Mouse (Mus musculus) urinary bladder, postnatal 4 days (tissue): ENCODE measurements around the gene Lrch3.

Source experiments
- DNase-seq, 2 experiments: peaks; one replicate each; pipeline ENCODE4 v3.0.0; 2021 to 2022; ENCODE audit warnings: low spot score in 2 of 2

Lrch3 gene

DNA sequence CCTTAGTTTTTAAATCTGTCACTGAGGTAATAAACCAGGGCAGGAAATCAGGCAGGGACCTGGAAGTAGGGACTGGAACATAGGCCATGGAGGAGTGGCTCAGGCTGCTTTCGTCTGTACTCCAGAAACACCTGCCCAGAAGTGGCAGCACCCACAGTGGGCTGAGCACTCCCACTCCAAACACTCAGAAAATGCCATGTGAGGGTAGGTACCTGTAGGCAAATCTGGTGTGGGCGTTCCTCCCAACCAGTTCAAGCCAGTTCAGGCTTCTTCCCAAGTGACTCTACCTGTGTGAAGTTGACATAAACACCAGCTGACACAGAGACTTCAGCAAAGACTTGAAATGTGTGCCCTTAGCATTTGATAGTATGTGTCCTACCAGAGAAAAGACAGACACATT is 70.7 kb downstream of the Lrch3 start:
- DNase-seq: no peak

DNA sequence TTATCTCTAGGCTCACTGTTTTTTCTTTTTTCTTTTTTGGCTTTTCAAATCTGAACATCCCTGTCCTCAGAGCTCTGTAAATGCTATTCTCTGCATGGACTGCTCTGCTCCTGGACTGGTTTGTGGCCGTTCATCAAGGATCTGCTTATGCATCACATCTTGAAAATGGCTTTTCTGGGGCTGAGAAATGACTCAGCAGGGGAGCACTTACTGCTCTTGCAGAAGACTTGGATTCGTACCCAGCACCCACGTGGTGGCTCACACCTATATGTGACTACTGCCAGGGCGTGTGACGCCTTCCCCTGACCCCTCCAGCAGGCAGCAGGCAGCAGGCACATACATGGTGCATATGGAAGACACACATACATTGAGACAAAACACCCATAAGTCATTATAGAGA is 78.3 kb downstream of the Lrch3 start:
- no peak for DNase-seq

DNA sequence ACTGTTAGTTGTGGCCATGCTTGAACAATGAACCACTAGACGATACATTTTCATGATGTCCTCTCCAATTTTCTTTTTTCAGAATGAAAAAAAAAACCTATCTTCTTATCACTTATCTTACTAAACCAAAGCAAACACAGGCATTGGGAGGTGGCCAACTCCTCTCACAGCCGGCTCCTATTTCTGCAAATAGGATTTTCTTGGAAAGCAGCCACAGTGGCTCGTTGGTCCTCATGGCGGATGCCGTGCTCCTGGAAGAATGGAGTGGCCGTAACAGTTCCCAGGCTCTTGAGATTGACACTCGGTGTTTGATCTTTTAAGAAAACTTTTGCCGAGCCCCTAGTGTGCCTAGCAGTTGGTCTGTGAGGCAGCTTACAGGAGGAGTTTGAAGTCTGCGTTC is 91.3 kb downstream of the Lrch3 start:
- DNase-seq: no peak

DNA sequence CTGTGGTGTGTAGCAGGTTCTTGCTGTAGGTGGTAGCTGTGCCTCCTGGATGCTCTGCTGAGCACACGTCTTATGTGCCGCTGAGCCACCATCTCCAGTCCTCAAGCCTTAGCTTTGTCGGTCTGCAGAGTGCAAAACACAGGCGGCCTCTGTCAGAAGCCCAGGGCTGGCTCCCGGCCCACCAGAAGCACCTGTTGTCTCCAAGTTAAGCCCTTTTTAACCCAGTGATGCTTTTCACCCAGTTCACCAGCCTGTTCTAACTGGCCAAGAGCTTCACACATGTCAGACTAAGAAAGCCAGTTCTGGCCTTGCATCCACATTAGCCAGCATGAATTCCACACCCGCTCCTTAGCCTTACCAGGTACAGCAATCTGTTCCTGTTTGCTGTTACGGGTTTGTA is 93.0 kb downstream of the Lrch3 start:
- DNase-seq: no peak

DNA sequence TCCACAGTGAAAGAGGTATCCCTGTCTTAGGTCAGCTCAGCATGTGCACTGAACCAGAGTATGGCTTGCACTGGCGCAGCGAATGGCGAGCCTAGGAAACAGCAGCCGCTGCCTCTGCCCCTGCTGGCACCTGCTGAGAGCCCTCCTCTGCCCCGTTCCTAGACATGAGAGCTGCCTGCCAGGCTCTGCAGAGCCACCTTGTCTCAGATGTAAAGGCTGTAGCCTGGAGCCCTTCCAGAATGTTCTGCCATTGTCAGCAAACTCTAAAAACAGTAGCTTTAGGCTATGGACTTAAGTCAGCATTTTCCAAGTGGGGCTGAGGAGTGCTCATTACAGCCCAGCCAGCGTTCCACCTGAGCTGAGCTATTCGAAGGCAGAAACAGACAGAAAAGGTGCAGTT is 93.5 kb downstream of the Lrch3 start:
- DNase-seq: no peak

DNA sequence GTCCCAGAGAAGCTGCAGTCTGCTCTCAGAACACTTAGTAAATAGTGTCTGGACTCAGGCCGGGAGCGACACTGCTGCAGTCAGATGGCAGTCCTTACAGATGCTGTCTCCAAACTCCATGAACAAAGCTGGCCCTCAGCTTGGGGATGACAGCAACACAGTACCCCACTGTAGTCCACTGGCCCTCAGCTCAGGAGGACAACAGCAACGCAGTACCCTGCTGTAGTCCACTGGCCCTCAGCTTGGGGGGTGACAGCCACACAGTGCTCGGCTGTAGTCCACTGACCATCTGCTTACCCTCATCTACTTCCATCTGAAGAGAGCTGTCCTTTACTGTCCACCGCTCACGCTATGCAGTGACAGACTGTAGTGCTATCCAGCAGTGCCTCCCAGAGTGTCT is 96.3 kb downstream of the Lrch3 start:
- no peak for DNase-seq

DNA sequence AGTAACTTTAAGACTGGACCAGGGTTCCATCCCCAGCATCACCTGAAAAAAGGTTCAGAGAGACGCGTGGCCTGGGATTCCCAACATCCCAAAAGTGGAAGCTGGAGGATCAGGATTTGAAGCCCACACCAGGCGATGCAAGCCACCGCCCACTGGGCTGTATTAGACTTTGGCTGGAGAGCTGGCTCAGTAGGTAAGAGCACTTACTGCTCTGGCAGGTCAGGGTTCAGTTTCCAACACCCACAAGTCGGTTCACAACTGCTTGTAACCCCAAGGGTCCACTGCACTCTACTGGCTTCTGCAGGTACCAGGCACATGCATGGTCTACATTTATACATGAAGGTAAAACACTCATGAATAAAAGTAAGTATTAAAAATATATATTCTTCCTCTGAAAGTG is 99.9 kb downstream of the Lrch3 start:
- no peak for DNase-seq

DNA sequence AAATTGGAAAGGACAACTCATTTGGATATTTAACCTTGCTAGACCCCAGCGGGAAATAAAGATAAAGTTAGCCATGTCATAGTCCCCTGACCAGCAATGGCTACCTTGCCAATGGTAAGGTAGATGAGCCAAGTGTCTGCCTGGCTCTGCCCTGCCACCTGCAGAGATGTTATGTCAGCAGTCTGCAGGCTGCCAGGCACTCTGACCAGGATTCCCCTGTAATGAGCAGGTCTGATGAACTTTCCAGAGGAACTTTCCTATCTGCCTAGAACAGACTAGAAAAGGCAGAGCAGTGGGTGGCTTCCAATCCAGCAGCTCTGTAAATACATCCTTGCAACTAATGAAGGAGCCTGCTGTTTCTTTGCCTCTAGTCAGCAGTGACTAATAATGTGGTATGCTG is 101.0 kb downstream of the Lrch3 start:
- DNase-seq: no peak

DNA sequence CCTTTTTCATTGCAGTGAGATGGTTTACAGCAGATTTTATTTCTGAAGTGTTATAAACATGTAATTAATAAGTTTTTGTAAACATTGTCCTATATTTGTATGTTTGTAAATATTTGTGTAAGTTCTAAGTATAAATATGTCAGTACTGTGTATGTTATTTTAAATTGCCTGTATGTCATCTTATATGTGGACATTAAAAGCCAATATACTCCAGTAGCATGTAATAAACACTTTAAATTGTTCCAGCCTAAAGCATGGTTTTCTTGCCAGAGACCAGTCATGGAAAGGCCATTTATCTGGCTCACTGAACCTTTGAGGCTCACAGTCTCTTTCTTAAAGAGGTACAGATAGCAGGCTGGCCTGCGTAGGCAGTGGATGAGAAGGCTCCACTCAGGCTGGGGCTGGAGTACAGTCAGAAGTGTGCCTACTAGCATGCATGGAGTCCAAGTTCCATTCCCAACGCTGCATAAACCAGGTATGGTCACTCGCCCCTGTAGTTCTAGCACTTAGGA is 101.6 kb downstream of the Lrch3 start:
- DNase-seq: no peak

DNA sequence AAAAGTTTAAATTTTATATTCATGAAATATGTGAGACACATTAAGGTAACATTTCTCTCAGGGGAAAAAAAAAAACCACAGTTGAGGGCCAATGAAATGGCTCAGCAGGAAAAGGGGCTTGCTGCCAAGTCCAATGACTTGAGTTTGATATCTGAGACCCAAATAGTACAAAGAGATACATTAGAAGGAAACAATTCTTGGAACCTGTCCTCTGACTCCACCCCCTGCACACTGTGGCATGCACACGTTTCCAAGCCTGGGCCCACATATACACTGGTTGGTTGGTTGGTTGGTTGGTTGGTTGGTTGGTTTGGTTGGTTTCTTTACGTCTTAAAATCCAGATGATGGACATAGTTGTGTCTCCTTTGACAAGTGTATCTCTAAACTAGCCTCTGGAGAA is 102.1 kb downstream of the Lrch3 start:
- DNase-seq: no peak

DNA sequence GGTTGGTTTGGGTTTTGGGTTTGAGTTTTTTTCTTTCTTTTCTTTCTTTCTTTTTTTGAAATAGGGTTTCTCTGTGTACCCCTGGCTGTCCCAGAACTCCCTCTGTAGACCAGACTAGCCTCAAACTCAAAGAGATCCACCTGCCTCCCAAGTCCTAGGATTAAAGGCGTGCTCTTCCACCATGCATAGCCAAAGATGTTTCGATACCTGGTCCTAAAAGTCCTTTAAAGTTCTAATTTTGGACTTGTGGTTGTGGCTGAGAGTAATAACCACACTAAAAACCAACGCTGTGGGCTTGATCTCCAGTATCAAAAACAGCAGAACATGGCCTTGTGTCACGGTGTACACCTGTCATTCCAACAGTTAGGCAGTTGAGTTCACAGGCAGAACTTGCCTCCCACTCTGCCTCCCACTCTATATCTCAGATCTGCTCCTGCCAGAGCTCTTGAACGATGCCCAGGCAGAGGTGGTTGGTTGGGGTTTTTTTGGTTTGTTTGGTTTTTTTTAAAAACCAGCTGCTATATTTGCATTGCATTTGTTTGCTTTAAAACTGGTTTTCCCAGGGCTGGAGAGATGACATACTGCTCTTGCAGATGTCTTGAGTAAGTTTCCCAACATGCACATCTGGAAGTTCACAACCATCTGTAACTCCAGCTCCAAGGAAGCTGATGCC is 103.9 kb downstream of the Lrch3 start:
- DNase-seq: no peak

DNA sequence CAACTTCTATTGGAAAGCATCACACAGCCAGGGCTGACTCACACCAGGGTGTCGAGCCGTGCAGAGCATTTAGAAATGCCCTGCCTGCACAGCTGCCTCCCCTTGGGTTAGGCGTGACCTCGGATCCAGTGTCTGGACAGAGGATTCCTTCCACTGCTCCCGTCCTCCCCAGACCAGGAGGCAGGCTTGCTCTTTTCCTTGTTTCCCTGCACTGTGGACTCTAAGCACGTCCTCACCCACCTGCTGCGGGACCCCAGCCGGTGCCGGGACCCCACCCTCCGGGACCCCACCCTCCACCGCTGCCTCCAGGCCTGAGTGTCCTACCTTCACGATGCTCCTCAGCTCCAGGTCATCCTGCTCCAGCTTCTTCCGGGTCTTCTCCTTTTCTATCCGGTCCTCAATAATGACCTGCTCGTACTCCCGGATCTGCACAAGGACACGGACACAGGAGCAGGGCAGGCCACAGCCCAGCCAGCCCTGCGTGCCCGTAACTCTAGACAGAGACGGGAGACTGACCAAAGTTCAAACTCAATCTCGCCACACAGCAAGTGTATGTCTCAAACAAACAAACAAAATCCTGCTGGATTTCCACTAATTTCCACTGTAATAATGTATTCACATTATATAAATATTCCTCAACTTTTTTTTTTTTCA is 105.3 kb downstream of the Lrch3 start:
- no peak for DNase-seq

DNA sequence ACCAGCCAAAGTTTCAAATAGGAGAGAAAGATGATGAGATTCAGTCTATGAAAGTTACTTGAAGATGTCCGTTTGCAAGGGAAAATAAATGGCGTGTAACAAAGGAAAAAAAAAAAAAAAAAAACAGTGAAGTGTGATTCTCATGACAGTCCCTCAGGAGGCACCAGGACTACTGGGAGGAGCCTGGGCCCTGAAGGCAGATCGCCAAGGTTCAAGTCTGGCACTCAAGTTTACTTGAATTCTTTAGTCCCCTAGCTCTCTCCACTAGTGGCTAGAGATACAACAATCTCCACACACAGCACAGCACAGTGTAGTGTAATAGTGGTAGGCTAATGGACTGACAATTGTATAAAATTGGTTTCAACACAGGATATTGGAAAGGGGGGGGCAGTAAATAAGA is 107.5 kb downstream of the Lrch3 start:
- DNase-seq: no peak

DNA sequence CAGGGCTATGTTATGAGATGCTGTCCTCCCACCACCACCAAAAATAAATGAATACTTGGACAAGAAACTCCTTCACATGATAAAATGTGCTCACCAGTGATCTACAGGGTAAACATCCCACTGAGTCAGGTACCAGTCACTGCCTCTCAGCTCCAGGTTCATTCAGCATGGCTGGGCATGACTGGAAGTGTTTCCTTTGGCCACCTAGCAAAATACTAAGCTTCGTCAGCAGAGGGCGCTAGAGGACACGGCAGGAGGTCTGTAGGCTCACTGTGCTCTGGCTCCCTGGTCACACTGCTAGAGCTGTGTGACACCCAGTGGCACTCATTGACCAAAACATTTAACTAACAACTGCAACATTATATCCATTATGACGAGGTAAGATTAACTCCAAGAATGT is 109.8 kb downstream of the Lrch3 start:
- peak; percentile 64 to 89 for DNase-seq

DNA sequence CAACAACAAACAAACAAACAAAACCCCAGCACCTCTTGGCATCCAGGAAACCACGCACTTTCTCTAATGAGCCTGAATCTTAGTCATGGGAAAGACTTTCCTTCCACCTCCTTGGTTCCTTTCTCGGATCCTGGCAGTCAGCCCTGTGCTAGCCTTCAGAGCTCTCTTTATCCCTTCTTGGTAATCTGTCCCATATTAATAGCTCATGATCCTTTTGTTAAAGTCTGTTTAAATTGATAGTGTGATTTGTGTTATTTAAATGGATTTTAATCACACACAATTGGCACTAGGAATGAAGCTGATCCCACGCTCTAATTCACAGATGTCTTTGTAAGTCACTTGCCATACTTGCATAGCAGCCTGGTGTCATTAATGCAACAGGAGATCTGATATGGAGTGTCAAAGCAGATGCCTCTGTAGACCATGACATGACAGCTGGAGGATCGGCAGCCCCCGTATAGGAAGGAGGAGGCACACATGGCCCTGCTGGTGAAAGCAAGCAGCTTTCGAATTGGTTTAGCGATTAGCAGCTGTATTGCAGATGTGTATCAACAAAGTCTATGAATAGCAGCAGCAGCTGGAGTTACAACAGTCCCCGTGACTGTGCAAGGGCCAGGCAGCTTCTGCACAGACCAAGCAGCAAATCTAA is 110.7 kb downstream of the Lrch3 start:
- DNase-seq: no peak

DNA sequence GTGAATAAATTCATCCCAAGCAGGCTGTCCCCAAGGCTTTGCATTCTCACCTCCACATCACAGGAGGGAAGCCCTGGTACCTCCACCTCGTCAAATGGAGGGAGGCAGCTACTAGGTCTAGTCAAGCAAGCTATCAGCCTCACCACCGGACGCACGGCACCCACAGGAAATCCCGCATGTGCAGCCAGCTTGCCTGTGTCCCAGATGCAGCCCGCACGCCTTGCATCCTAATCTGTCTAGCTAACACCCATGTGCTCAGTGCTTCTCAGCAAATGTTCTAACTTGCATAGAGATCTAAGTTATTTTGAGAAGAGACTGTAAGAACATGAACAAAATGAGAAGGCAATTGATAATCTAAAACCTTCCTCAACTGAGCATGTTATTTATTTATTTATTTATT is 112.5 kb downstream of the Lrch3 start:
- no peak for DNase-seq

DNA sequence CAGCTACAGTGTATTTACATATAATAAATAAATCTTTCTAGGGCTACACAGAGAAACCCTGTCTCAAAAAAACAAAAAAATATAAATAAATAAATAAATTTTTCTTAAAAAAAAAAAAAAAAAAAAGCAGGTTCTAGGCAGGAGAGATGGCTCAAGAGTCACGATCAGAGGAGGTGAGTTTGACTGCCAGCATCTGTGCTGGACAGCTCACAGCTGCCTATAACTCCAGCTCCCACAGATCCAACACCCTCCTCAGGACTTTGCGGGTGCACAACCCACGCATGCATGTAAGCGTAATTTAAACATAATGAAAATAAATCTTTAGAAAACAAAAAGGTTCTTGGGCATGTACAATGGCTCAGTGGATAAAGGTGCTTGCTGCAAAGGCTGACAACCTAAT is 122.1 kb downstream of the Lrch3 start:
- no peak for DNase-seq

DNA sequence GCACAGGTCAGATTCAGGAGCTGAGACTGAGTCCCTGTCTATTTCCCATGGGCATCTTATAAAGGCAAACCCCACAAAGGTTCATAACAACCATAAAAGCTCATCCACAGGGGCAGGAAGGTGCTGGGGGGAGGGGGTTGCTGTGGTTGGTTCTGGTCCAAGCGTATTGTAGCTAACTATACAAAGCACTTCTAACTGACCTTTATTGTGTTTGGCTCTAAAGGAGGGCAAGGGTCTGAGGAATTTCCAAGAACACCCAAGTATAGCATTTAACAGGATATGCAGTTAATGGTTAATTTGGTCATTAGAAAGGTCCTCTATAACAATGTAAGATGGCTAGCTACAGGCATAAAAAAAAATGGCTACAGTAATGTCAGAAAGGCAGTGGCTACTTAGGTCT is 128.8 kb downstream of the Lrch3 start:
- DNase-seq: no peak

DNA sequence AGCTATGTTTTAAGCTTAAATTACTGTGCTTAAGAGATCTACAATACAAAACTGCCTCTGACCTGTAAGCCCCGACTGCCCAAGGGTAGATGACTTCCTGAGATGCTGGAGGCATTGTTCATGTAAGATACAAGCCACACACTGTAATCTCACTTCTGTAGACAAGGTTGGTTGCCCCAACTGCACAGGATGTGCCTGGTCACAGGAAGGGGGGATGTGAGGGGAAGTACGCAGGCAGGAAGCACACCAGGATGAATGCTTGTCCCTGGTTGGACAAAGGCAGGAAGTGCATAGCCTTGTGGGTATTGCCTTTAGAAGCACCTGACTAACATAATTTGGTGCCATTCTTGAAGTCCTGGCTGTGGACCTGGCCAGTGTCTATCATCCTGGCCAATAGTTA is 129.4 kb downstream of the Lrch3 start:
- DNase-seq: no peak

DNA sequence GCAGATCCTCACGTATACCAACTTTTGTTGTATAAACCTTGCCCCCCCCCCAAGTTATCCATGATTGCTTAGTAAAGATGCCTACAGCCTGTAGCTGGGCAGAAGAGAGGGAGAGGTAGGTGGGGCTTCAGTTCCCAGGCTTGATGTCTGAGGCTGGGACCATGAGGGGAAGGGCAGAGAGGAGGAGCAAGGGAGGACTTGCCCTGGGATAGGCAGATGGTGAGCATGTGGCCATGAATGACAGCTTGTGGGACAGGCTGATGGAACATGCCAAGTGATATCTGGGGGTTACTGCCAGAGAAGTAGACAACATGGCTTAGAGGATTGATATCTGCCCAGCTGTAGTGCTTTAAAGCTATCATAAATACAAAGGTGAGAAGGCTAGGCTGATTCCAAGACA is 134.1 kb downstream of the Lrch3 start:
- no peak for DNase-seq

DNA sequence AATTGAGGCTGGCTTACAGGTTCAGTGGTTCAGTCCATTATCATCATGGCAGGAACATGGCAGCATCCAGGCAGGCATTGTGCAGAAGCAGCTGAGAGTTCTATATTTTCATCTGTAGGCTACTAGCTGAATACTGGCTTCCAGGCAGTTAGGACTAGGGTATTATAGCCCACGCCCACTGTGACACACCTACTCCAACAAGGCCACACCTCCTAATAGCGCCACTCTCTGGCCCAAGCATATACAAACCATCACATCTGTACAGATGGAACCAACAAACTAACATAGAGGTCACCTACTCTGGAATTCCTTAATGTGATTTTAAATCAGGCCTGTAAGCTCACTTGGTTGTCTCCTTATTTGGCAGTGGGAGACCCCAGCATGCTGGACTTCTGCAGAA is 134.8 kb downstream of the Lrch3 start:
- no peak for DNase-seq

DNA sequence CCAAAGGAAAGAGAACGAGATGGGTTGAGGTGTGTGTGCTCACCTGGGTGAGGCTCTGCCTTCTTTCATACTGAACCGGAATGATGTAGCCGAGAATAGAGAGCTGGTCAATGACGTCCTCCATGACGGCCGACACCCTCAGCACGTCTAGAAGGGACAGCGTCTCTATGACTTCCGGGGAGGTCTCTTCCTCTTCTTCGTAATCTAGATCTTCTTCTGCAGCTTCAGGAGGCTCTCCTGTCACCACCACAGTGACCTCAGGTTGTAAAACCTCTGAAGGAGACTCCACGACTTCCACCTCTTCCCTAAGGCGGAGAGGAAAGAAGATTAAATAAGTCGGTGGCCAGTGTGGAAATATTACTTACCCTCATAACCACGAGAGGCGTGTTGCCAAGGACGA is 135.9 kb downstream of the Lrch3 start:
- DNase-seq: no peak

DNA sequence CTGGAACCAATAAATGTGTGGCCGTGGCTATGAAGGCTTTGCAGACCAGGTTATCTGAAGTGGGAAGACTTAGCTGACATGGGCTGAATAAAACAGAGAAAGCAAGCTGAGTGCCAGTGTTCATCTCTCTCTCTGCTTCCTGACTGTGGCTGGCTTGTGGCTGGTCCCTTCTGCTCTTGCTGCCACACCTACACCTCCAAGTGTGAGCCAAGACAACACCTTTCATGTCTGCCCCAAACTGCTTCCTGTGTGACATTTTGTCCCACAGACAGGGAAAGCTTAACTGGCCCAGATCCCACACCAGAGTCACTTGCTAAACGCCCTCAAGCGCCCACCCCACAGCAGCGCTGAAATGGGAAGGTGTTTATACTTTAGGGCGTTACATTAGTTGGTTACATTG is 139.2 kb downstream of the Lrch3 start:
- DNase-seq: no peak
